Mouse (Mus musculus): ENCODE measurements around the gene Gpkow. TPM values are rescaled to one million over a fixed set of nuclear protein-coding genes. Genes with fewer than 3 reads are reported as not detected.

The Gpkow gene
- total and polyA plus RNA-seq, 3 experiments, result 9.3 to 32.2 (median 14.6) TPM

- in situ Hi-C loops (cut with MboI; ENCODE audit: low pct_ligation_motif_present, low pct_unique_long_range_greater_than_20kb, low sequenced_read_pairs), result no loop called here
- no peak for TF ChIP-seq BHLHE40 (IDR thresholded peaks at IDR 0.05; ENCODE audit: low read depth, low read length)
- TF ChIP-seq MYC (IDR thresholded peaks at IDR 0.05; ENCODE audit: low read depth, low read length), result no peak
- TF ChIP-seq IRF4 (IDR thresholded peaks at IDR 0.05; ENCODE audit: low read depth, low read length), result no peak
- TF ChIP-seq CTCF (conservative IDR thresholded peaks at IDR 0.05 in 1 of 2, IDR thresholded peaks at IDR 0.05 in 1 of 2; ENCODE audit: low read depth in 2 of 2, low read length in 2 of 2), result no peak
- TF ChIP-seq EP300 (IDR thresholded peaks at IDR 0.05; ENCODE audit: low read length), result no peak
- TF ChIP-seq PAX5 (IDR thresholded peaks at IDR 0.05; ENCODE audit: low read length), result no peak
- no peak for TF ChIP-seq ZNF384 (IDR thresholded peaks at IDR 0.05; ENCODE audit: low read depth, low read length)
- H3K4me3 ChIP-seq (replicated peaks in 1 of 3; ENCODE audit: low read depth in 2 of 3, low read length in 2 of 3, poor library complexity in 1 of 3), result no peak overlapping the region
These were observed 16.9 kb upstream of the Gpkow start for GRCm38 (mm10) chrX:7680057-7680412.

GRCm38 (mm10) chrX:7680864-7681263, 16.1 kb upstream of the Gpkow start, which contains the start of gene Magix:
Magix (minus strand) TSS chrX:7681251.
- H3K4me3 ChIP-seq (replicated peaks in 1 of 3; ENCODE audit: low read depth in 2 of 3, low read length in 2 of 3, poor library complexity in 1 of 3), result no peak within 1 kb of the TSS
- dilution Hi-C loops (cut with MboI; ENCODE audit: extremely low pct_ligation_motif_present, extremely low pct_unique_long_range_greater_than_20kb, low sequenced_read_pairs), result no loop called here
- H3K4me1 ChIP-seq (ENCODE audit: control insufficient read depth in 1 of 2, insufficient read depth in 2 of 2), result no peaks in the 10 kb centered on the region
- no peaks in the 10 kb centered on the region for H3K79me2 ChIP-seq (replicated peaks; ENCODE audit: control insufficient read depth, extremely low read depth, insufficient read depth, poor library complexity, severe bottlenecking)
- no peak for TF ChIP-seq CHD1 (IDR thresholded peaks at IDR 0.05; ENCODE audit: low read depth, low read length)
- TF ChIP-seq SMC3 (IDR thresholded peaks at IDR 0.05; ENCODE audit: low read depth, low read length), result no peak
- no peak for TF ChIP-seq MEF2A (IDR thresholded peaks at IDR 0.05; ENCODE audit: borderline replicate concordance, low read depth, low read length)
- TF ChIP-seq RCOR1 (conservative IDR thresholded peaks at IDR 0.05; ENCODE audit: low read depth, low read length), result no peak
- DNase-seq (ENCODE audit: extremely low read depth), result no peak
- H3K9ac ChIP-seq (ENCODE audit: insufficient read depth, low read depth), result no peak within 1 kb of the TSS
- in situ Hi-C loops (cut with MboI; ENCODE audit: low pct_ligation_motif_present, low pct_unique_long_range_greater_than_20kb, low sequenced_read_pairs), result no loop called here
- 0 out of 2 replicates have a peak within 1 kb of the TSS, but pooled peaks have one; percentile 30 for H3K4me2 ChIP-seq (ENCODE audit: insufficient read depth, low read depth, poor library complexity, severe bottlenecking)
- no peak within 1 kb of the TSS for H3K27ac ChIP-seq (ENCODE audit: insufficient read depth, low read depth)
- H3K36me3 ChIP-seq (replicated peaks in 1 of 2; ENCODE audit: control insufficient read depth in 1 of 2, insufficient read depth in 1 of 2, low read length in 1 of 2), result no peaks in the 10 kb centered on the region
- no peaks in the 10 kb centered on the region for H3K9me3 ChIP-seq (replicated peaks; ENCODE audit: low read length)
- peaks cover 3% of the 10 kb centered on the region for H3K27me3 ChIP-seq (replicated peaks)

More at GRCm38 (mm10) chrX:7680057-7680412, 16.9 kb upstream of the Gpkow start:
- Histone ChIP-seq H3K9me3 (replicated peaks; ENCODE audit: low read length) (no peaks in the 10 kb centered on the region), H3K4me2 (ENCODE audit: insufficient read depth, low read depth, poor library complexity, severe bottlenecking) (peak overlapping the region; percentile 30; the same call in 1 of the 2 replicates), H3K36me3 (replicated peaks in 1 of 2; ENCODE audit: control insufficient read depth in 1 of 2, insufficient read depth in 1 of 2, low read length in 1 of 2) (no peaks in the 10 kb centered on the region), H3K27me3 (replicated peaks) (peaks cover 3% of the 10 kb centered on the region), H3K9ac (ENCODE audit: insufficient read depth, low read depth) (no peak overlapping the region), H3K79me2 (replicated peaks; ENCODE audit: control insufficient read depth, extremely low read depth, insufficient read depth, poor library complexity, severe bottlenecking) (no peaks in the 10 kb centered on the region), H3K27ac (ENCODE audit: insufficient read depth, low read depth) (no peak overlapping the region), H3K4me1 (ENCODE audit: control insufficient read depth in 1 of 2, insufficient read depth in 2 of 2) (no peaks in the 10 kb centered on the region)
- dilution Hi-C loops (cut with MboI; ENCODE audit: extremely low pct_ligation_motif_present, extremely low pct_unique_long_range_greater_than_20kb, low sequenced_read_pairs), result no loop called here
- no peak for DNase-seq (ENCODE audit: extremely low read depth)

GRCm38 (mm10) chrX:7688321-7688720, 8.6 kb upstream of the Gpkow start:
- in situ Hi-C loops (cut with MboI; ENCODE audit: low pct_ligation_motif_present, low pct_unique_long_range_greater_than_20kb, low sequenced_read_pairs), result no loop called here
- no peak for TF ChIP-seq NRF1 (IDR thresholded peaks at IDR 0.05; ENCODE audit: low read depth, low read length)
- no peak for TF ChIP-seq JUND (conservative IDR thresholded peaks at IDR 0.05; ENCODE audit: low read depth, low read length)
- no peak for TF ChIP-seq SIN3A (IDR thresholded peaks at IDR 0.05; ENCODE audit: low read length)
- TF ChIP-seq PAX5 (IDR thresholded peaks at IDR 0.05; ENCODE audit: low read length), result no peak
- TF ChIP-seq MAZ (IDR thresholded peaks at IDR 0.05; ENCODE audit: low read depth, low read length), result no peak
- no peak for TF ChIP-seq MAX (IDR thresholded peaks at IDR 0.05; ENCODE audit: low read length)
- no peak for TF ChIP-seq ZMIZ1 (IDR thresholded peaks at IDR 0.05; ENCODE audit: low read depth, low read length)
- no peak for TF ChIP-seq RAD21 (IDR thresholded peaks at IDR 0.05; ENCODE audit: low read depth, low read length)
- TF ChIP-seq ZNF384 (IDR thresholded peaks at IDR 0.05; ENCODE audit: low read depth, low read length), result no peak
- TF ChIP-seq SMC3 (IDR thresholded peaks at IDR 0.05; ENCODE audit: low read depth, low read length), result no peak
- no peak for TF ChIP-seq MAFK (IDR thresholded peaks at IDR 0.05; ENCODE audit: insufficient replicate concordance, low read length)
- no peak for TF ChIP-seq E2F4 (IDR thresholded peaks at IDR 0.05; ENCODE audit: insufficient replicate concordance, low read depth, low read length)
- no peak for TF ChIP-seq IRF4 (IDR thresholded peaks at IDR 0.05; ENCODE audit: low read depth, low read length)
- no peak for TF ChIP-seq CHD1 (IDR thresholded peaks at IDR 0.05; ENCODE audit: low read depth, low read length)
- no peak for TF ChIP-seq TCF12 (IDR thresholded peaks at IDR 0.05; ENCODE audit: low read depth, low read length)
- TF ChIP-seq USF2 (conservative IDR thresholded peaks at IDR 0.05; ENCODE audit: low read depth, low read length), result no peak
- no peak for TF ChIP-seq RCOR1 (conservative IDR thresholded peaks at IDR 0.05; ENCODE audit: low read depth, low read length)
- TF ChIP-seq ETS1 (conservative IDR thresholded peaks at IDR 0.05; ENCODE audit: low read depth, low read length), result no peak
- TF ChIP-seq POLR2AphosphoS2 (IDR thresholded peaks at IDR 0.05; ENCODE audit: low read depth, low read length), result no peak
- Histone ChIP-seq H3K36me3 (replicated peaks in 1 of 2; ENCODE audit: control insufficient read depth in 1 of 2, insufficient read depth in 1 of 2, low read length in 1 of 2) (no peaks in the 10 kb centered on the region), H3K27ac (ENCODE audit: insufficient read depth, low read depth) (no peak overlapping the region), H3K27me3 (replicated peaks) (peaks cover 3% of the 10 kb centered on the region), H3K79me2 (replicated peaks; ENCODE audit: control insufficient read depth, extremely low read depth, insufficient read depth, poor library complexity, severe bottlenecking) (no peaks in the 10 kb centered on the region), H3K4me1 (ENCODE audit: control insufficient read depth in 1 of 2, insufficient read depth in 2 of 2) (no peaks in the 10 kb centered on the region), H3K4me2 (ENCODE audit: insufficient read depth, low read depth, poor library complexity, severe bottlenecking) (no peak overlapping the region), H3K4me3 (replicated peaks in 1 of 3; ENCODE audit: low read depth in 2 of 3, low read length in 2 of 3, poor library complexity in 1 of 3) (no peak overlapping the region), H3K9me3 (replicated peaks; ENCODE audit: low read length) (no peaks in the 10 kb centered on the region), H3K9ac (ENCODE audit: insufficient read depth, low read depth) (no peak overlapping the region)
- dilution Hi-C loops (cut with MboI; ENCODE audit: extremely low pct_ligation_motif_present, extremely low pct_unique_long_range_greater_than_20kb, low sequenced_read_pairs), result no loop called here
- no peak for DNase-seq (ENCODE audit: extremely low read depth)

Data from CH12.LX (cell line).